Mouse (Mus musculus) cerebellum, adult (tissue): Measurements from ENCODE around the gene Cebpg.

ENCODE experiments used
- ATAC-seq: cut with Nextera tagmentation; 2 replicates; pipeline ENCODE4 v1.9.2; 2017; ENCODE audit warnings: mild to moderate bottlenecking, moderate library complexity, mixed read lengths; ENCODE audit not compliant: insufficient number of reproducible peaks, low FRiP score, low TSS enrichment

The Cebpg gene

GRCm38 (mm10) chr7:35054977-35055618, 1.3 kb downstream of the Cebpg start:
- no peak for ATAC-seq

- ATAC-seq, result no peak
Observed at GRCm38 (mm10) chr7:35054286-35054685, 2.1 kb downstream of the Cebpg start.

GRCm38 (mm10) chr7:35053161-35053560, 3.2 kb downstream of the Cebpg start:
- no peak for ATAC-seq

- no peak for ATAC-seq
Observed at GRCm38 (mm10) chr7:35050540-35050939, 5.8 kb downstream of the Cebpg start.

GRCm38 (mm10) chr7:35046091-35046490, 10.3 kb downstream of the Cebpg start:
- no peak for ATAC-seq

- 0 out of 2 replicates have a peak, but pooled peaks have one; percentile 41 for ATAC-seq
Observed at GRCm38 (mm10) chr7:35044719-35045118, 11.7 kb downstream of the Cebpg start.

- ATAC-seq, result no peak
Observed at GRCm38 (mm10) chr7:35043266-35043817, 13.0 kb downstream of the Cebpg start.

GRCm38 (mm10) chr7:35042759-35043217, 13.6 kb downstream of the Cebpg start:
- ATAC-seq, result peak; percentile 29; the same call in 1 of the 2 replicates

GRCm38 (mm10) chr7:35042209-35042554, 14.2 kb downstream of the Cebpg start:
- no peak for ATAC-seq

- no peak for ATAC-seq
Observed at GRCm38 (mm10) chr7:35041286-35042208, 14.8 kb downstream of the Cebpg start.

- no peak for ATAC-seq
Observed at GRCm38 (mm10) chr7:35040176-35040972, 16.0 kb downstream of the Cebpg start.

GRCm38 (mm10) chr7:35037408-35037807, 19.0 kb downstream of the Cebpg start:
- ATAC-seq, result no peak

GRCm38 (mm10) chr7:35036266-35036731, 20.1 kb downstream of the Cebpg start:
- ATAC-seq, result no peak

GRCm38 (mm10) chr7:35035565-35035964, 20.8 kb downstream of the Cebpg start:
- ATAC-seq, result no peak

GRCm38 (mm10) chr7:35035141-35035553, 21.2 kb downstream of the Cebpg start:
- no peak for ATAC-seq

- no peak for ATAC-seq
Observed at GRCm38 (mm10) chr7:35030567-35030966, 25.8 kb downstream of the Cebpg start.

GRCm38 (mm10) chr7:35029648-35030047, 26.7 kb downstream of the Cebpg start:
- no peak for ATAC-seq

GRCm38 (mm10) chr7:35029228-35029627, 27.1 kb downstream of the Cebpg start:
- no peak for ATAC-seq

- no peak for ATAC-seq
Observed at GRCm38 (mm10) chr7:35028559-35028958, 27.8 kb downstream of the Cebpg start.

GRCm38 (mm10) chr7:35027801-35028420, 28.5 kb downstream of the Cebpg start:
- ATAC-seq, result no peak
